Mouse (Mus musculus) testis, adult 2 months (tissue): ENCODE data around the gene Gm20388. TPM values are rescaled to one million over a fixed set of nuclear protein-coding genes. Genes with fewer than 3 reads are reported as not detected.

Experiments
- H3K27ac ChIP-seq: fragments of 200-500 bp; 2 replicates; pipeline ENCODE4 v1.5.1; 2012; ENCODE audit warnings: low read depth, low read length; ENCODE audit not compliant: control insufficient read depth, insufficient read depth
- H3K27me3 ChIP-seq: fragments of 200-500 bp; 2 replicates; pipeline ENCODE4 v1.6.1; 2012; ENCODE audit warnings: mild to moderate bottlenecking, low read length, moderate library complexity; ENCODE audit not compliant: control insufficient read depth, insufficient read depth
- H3K36me3 ChIP-seq: fragments of 200-500 bp; 2 replicates; pipeline ENCODE4 v1.6.1; 2012; ENCODE audit warnings: mild to moderate bottlenecking, low read length; ENCODE audit not compliant: control insufficient read depth, insufficient read depth
- H3K4me1 ChIP-seq: fragments of 200-500 bp; 2 replicates; pipeline ENCODE4 v1.6.1; 2012; ENCODE audit warnings: low read length; ENCODE audit not compliant: control insufficient read depth, insufficient read depth
- H3K4me3 ChIP-seq: fragments of 200-500 bp; 2 replicates; pipeline ENCODE4 v1.5.1; 2012; ENCODE audit warnings: low read depth, mild to moderate bottlenecking, low read length, moderate library complexity, mixed read lengths; ENCODE audit not compliant: control insufficient read depth
- CTCF ChIP-seq: fragments of 200-500 bp; IDR thresholded peaks from 2 replicates; pipeline ENCODE4 v1.5.1; 2012; ENCODE audit warnings: low read depth, mild to moderate bottlenecking, inconsistent platforms, low read length, moderate library complexity; ENCODE audit not compliant: control insufficient read depth, insufficient read depth, insufficient replicate concordance
- POLR2A ChIP-seq: fragments of 200-500 bp; IDR thresholded peaks from 2 replicates; pipeline ENCODE4 v1.6.1; 2012; ENCODE audit warnings: low read depth, mild to moderate bottlenecking, inconsistent platforms, low read length, moderate library complexity; ENCODE audit not compliant: control insufficient read depth
- polyA plus RNA-seq: library from polyadenylated mRNA; depleted of rRNA; stranded (reverse); fragments of >200 nt; gene quantifications from 2 replicates; pipeline ENCODE4 v1.2.3, GENCODE M21; 2012

Gene Gm20388
- polyA plus RNA-seq, 1 experiment: 5.6 TPM

- no peaks in the 10 kb centered on the region; the same call in 1 of the 2 replicates for H3K36me3 ChIP-seq
- no peak overlapping the region for H3K4me3 ChIP-seq
These were observed 33.6 kb downstream of the Gm20388 start for GRCm38 (mm10) chr8:119944096-119944811.

GRCm38 (mm10) chr8:119946326-119946865 is 35.8 kb downstream of the Gm20388 start:
- Histone ChIP-seq H3K27ac (no peak overlapping the region), H3K4me1 (no peaks in the 10 kb centered on the region), H3K27me3 (no peaks in the 10 kb centered on the region), H3K4me3 (no peak overlapping the region), H3K36me3 (no peaks in the 10 kb centered on the region; the same call in 1 of the 2 replicates)
- TF ChIP-seq POLR2A: no peak
- no peak for TF ChIP-seq CTCF

More at GRCm38 (mm10) chr8:119944096-119944811, 33.6 kb downstream of the Gm20388 start:
- Histone ChIP-seq H3K27ac (no peak overlapping the region), H3K27me3 (no peaks in the 10 kb centered on the region), H3K4me1 (no peaks in the 10 kb centered on the region)
- TF ChIP-seq POLR2A (no peak), CTCF (peak; percentile 82; the same call in 1 of the 2 replicates)

- H3K4me3 ChIP-seq: no peak overlapping the region
- H3K4me1 ChIP-seq: no peaks in the 10 kb centered on the region
- H3K36me3 ChIP-seq: no peaks in the 10 kb centered on the region; the same call in 1 of the 2 replicates
- H3K27me3 ChIP-seq: no peaks in the 10 kb centered on the region
- TF ChIP-seq CTCF: no peak
- no peak for TF ChIP-seq POLR2A
- no peak overlapping the region for H3K27ac ChIP-seq
These were observed 37.0 kb downstream of the Gm20388 start for GRCm38 (mm10) chr8:119947653-119948052.

- TF ChIP-seq POLR2A (no peak), CTCF (no peak)
- no peak overlapping the region for H3K4me3 ChIP-seq
- H3K27ac ChIP-seq: no peak overlapping the region
- no peaks in the 10 kb centered on the region for H3K27me3 ChIP-seq
- no peaks in the 10 kb centered on the region; the same call in 1 of the 2 replicates for H3K36me3 ChIP-seq
- H3K4me1 ChIP-seq: no peaks in the 10 kb centered on the region
These were observed 37.7 kb downstream of the Gm20388 start for GRCm38 (mm10) chr8:119948340-119948739.

GRCm38 (mm10) chr8:119952282-119952681 is 41.6 kb downstream of the Gm20388 start:
- H3K4me1 ChIP-seq: no peaks in the 10 kb centered on the region
- H3K27ac ChIP-seq: peak overlapping the region; percentile 41; the same call in 1 of the 2 replicates
- H3K36me3 ChIP-seq: peaks cover 2% of the 10 kb centered on the region
- H3K27me3 ChIP-seq: no peaks in the 10 kb centered on the region
- no peak overlapping the region for H3K4me3 ChIP-seq
- TF ChIP-seq POLR2A (no peak), CTCF (no peak)

- Histone ChIP-seq H3K4me1 (no peaks in the 10 kb centered on the region), H3K36me3 (peaks cover 2% of the 10 kb centered on the region), H3K27ac (peak overlapping the region; percentile 41; the same call in 1 of the 2 replicates), H3K27me3 (no peaks in the 10 kb centered on the region), H3K4me3 (no peak overlapping the region)
- no peak for TF ChIP-seq CTCF
- no peak for TF ChIP-seq POLR2A
These were observed 42.1 kb downstream of the Gm20388 start for GRCm38 (mm10) chr8:119952747-119953146.

- H3K27me3 ChIP-seq: no peaks in the 10 kb centered on the region
- no peak overlapping the region for H3K27ac ChIP-seq
- TF ChIP-seq POLR2A (no peak), CTCF (no peak)
- no peaks in the 10 kb centered on the region for H3K4me1 ChIP-seq
- H3K4me3 ChIP-seq: no peak overlapping the region
- H3K36me3 ChIP-seq: peaks cover 2% of the 10 kb centered on the region
These were observed 44.7 kb downstream of the Gm20388 start for GRCm38 (mm10) chr8:119955333-119955732.
